Mouse (Mus musculus) midbrain, postnatal 0 days (tissue): ENCODE measurements around the gene Tmem8b. TPM values are rescaled to one million over a fixed set of nuclear protein-coding genes. Genes with fewer than 3 reads are reported as not detected.
A peak's percentile ranks its signal among the peaks of the same experiment; 100 is the strongest.

Experiments
- ATAC-seq: fragments of 200-750 bp; cut with Nextera tagmentation; 2 replicates; pipeline ENCODE4 v1.8.0; 2017; ENCODE audit warnings: moderate number of reproducible peaks, mild to moderate bottlenecking, moderate TSS enrichment, moderate library complexity; ENCODE audit not compliant: low FRiP score
- DNase-seq: peaks from one replicate; pipeline ENCODE4 v3.0.0-alpha.2; 2015; ENCODE audit warnings: low spot score
- H3K27ac ChIP-seq: fragments of 300-500 bp; sonication (generic); 2 replicates; pipeline ENCODE4 v1.5.1; 2014; ENCODE audit warnings: low read depth, mild to moderate bottlenecking, low read length, mixed read lengths
- H3K27me3 ChIP-seq: fragments of 300-500 bp; sonication (generic); 2 replicates; pipeline ENCODE4 v1.6.1; 2014; ENCODE audit warnings: low read length, control low read depth, mixed read lengths; ENCODE audit not compliant: insufficient read depth
- H3K36me3 ChIP-seq: fragments of 300-500 bp; sonication (generic); 2 replicates; pipeline ENCODE4 v1.6.1; 2014; ENCODE audit warnings: low read length, control low read depth, mixed read lengths; ENCODE audit not compliant: insufficient read depth
- H3K4me1 ChIP-seq: fragments of 300-500 bp; sonication (generic); 2 replicates; pipeline ENCODE4 v1.6.1; 2014; ENCODE audit warnings: mild to moderate bottlenecking, control low read depth, antibody characterized with exemption, low read length, mixed read lengths; ENCODE audit not compliant: insufficient read depth
- H3K4me2 ChIP-seq: fragments of 300-500 bp; sonication (generic); 2 replicates; pipeline ENCODE4 v1.6.1; 2014; ENCODE audit warnings: low read depth, mild to moderate bottlenecking, low read length, mixed read lengths; ENCODE audit not compliant: poor library complexity, severe bottlenecking
- H3K4me3 ChIP-seq: fragments of 300-500 bp; sonication (generic); 2 replicates; pipeline ENCODE4 v1.5.1; 2014; ENCODE audit warnings: low read depth, mild to moderate bottlenecking, low read length, moderate library complexity
- H3K9ac ChIP-seq: fragments of 300-500 bp; sonication (generic); replicated peaks from 2 replicates; pipeline ENCODE4 v1.6.1; 2014; ENCODE audit warnings: mild to moderate bottlenecking, low read length, moderate library complexity, mixed read lengths; ENCODE audit not compliant: poor library complexity, severe bottlenecking
- H3K9me3 ChIP-seq: fragments of 300-500 bp; sonication (generic); 2 replicates; pipeline ENCODE4 v1.6.1; 2016; ENCODE audit warnings: low read length, control low read depth
- CTCF ChIP-seq: IDR thresholded peaks from 2 replicates; pipeline ENCODE4 v1.5.1; 2016; ENCODE audit warnings: antibody characterized with exemption, mild to moderate bottlenecking
- WGBS: fragments of 180-500 bp; shearing (Covaris S2); extraction: QIAGEN DNeasy Blood & Tissue Kit; methylation state at CpG from one replicate; pipeline ENCODE4 v1.1.7; 2014; 5-methylcytosine and 5-hydroxymethylcytosine counted together
- polyA plus RNA-seq: library from polyadenylated mRNA; unstranded; fragments of >200 nt; fragmentation: Nextera tagmentation; extraction: Ambion mirVana; gene quantifications from 2 replicates; pipeline ENCODE4 v1.2.1, GENCODE M21; 2015
- total RNA-seq: library from RNA; depleted of rRNA; stranded (reverse); fragments of >200 nt; gene quantifications from 2 replicates; pipeline ENCODE4 v1.2.3, GENCODE M21; 2014

Tmem8b gene
- total and polyA plus RNA-seq, 2 experiments from 2014 or later = 13.7 to 30.0 TPM

- Histone ChIP-seq H3K27ac (peak overlapping the region; percentile 7; the same call in 1 of the 2 replicates), H3K36me3 (no peaks in the 10 kb centered on the region), H3K9me3 (no peaks in the 10 kb centered on the region), H3K27me3 (no peaks in the 10 kb centered on the region), H3K9ac (no peak overlapping the region), H3K4me2 (no peak overlapping the region), H3K4me3 (no peak overlapping the region), H3K4me1 (no peaks in the 10 kb centered on the region)
- no peak for TF ChIP-seq CTCF
- DNase-seq = no peak
- no peak for ATAC-seq
- 68% methylated on average over 7 of the region's 7 CpGs for WGBS
Measured at GRCm38 (mm10) chr4:43727718-43728575, 59.2 kb downstream of the Tmem8b start.

GRCm38 (mm10) chr4:43728576-43728954, 59.8 kb downstream of the Tmem8b start:
- no peak overlapping the region for H3K27ac ChIP-seq
- no peak for TF ChIP-seq CTCF
- WGBS = 74% methylated on average over 5 of the region's 5 CpGs
- no peaks in the 10 kb centered on the region for H3K9me3 ChIP-seq
- H3K36me3 ChIP-seq = no peaks in the 10 kb centered on the region
- no peak overlapping the region for H3K9ac ChIP-seq
- ATAC-seq (no peak), DNase-seq (no peak)
- H3K4me1 ChIP-seq = no peaks in the 10 kb centered on the region
- H3K4me2 ChIP-seq = no peak overlapping the region
- no peak overlapping the region for H3K4me3 ChIP-seq
- no peaks in the 10 kb centered on the region for H3K27me3 ChIP-seq

- Histone ChIP-seq H3K4me1 (no peaks in the 10 kb centered on the region), H3K4me3 (no peak overlapping the region), H3K9ac (no peak overlapping the region), H3K27me3 (no peaks in the 10 kb centered on the region), H3K4me2 (no peak overlapping the region), H3K36me3 (no peaks in the 10 kb centered on the region), H3K27ac (no peak overlapping the region), H3K9me3 (no peaks in the 10 kb centered on the region)
- ATAC-seq (no peak), DNase-seq (no peak)
- WGBS = 80% methylated on average over 3 of the region's 3 CpGs
- TF ChIP-seq CTCF = no peak
Measured at GRCm38 (mm10) chr4:43729126-43729525, 60.4 kb downstream of the Tmem8b start.

GRCm38 (mm10) chr4:43729794-43730550, 61.2 kb downstream of the Tmem8b start, which contains the start of gene Spaar:
Gene Spaar, plus strand, starts transcription at chr4:43730034.
- ATAC-seq (no peak), DNase-seq (no peak)
- Histone ChIP-seq H3K4me1 (no peaks in the 10 kb centered on the region), H3K4me3 (no peak within 1 kb of the TSS), H3K27ac (no peak within 1 kb of the TSS), H3K27me3 (no peaks in the 10 kb centered on the region), H3K9me3 (no peaks in the 10 kb centered on the region), H3K9ac (no peak within 1 kb of the TSS), H3K4me2 (no peak within 1 kb of the TSS), H3K36me3 (no peaks in the 10 kb centered on the region)
- WGBS = 77% methylated on average over 14 of the region's 14 CpGs
- no peak for TF ChIP-seq CTCF

- Histone ChIP-seq H3K27me3 (no peaks in the 10 kb centered on the region), H3K4me2 (no peak overlapping the region), H3K36me3 (no peaks in the 10 kb centered on the region), H3K9ac (no peak overlapping the region), H3K9me3 (no peaks in the 10 kb centered on the region), H3K4me3 (no peak overlapping the region), H3K27ac (no peak overlapping the region), H3K4me1 (no peaks in the 10 kb centered on the region)
- ATAC-seq = no peak
- no peak for DNase-seq
- WGBS = 76% methylated on average over 21 of the region's 21 CpGs
- no peak for TF ChIP-seq CTCF
Measured at GRCm38 (mm10) chr4:43730750-43731297, 62.1 kb downstream of the Tmem8b start.
